Mouse (Mus musculus): ENCODE measurements around the gene Dlgap3. TPM values are rescaled to one million over a fixed set of nuclear protein-coding genes. Genes with fewer than 3 reads are reported as not detected.

Gene Dlgap3
- polyA plus RNA-seq, 1 experiment from 2014 or later, result 30.8 TPM

GRCm38 (mm10) chr4:127183867-127184266, 14.9 kb downstream of the Dlgap3 start:
- Histone ChIP-seq H3K4me2 (replicated peaks) (no peak overlapping the region), H3K9ac (no peak overlapping the region), H3K4me3 (replicated peaks; ENCODE audit: low read length) (no peak overlapping the region), H3K27ac (no peak overlapping the region), H3K4me1 (replicated peaks; ENCODE audit: control insufficient read depth, insufficient read depth, low read length) (peaks cover 19% of the 10 kb centered on the region), H3K36me3 (replicated peaks; ENCODE audit: control insufficient read depth, insufficient read depth) (no peaks in the 10 kb centered on the region), H3K9me3 (ENCODE audit: control insufficient read depth, low read length) (no peaks in the 10 kb centered on the region), H3K27me3 (ENCODE audit: control insufficient read depth, insufficient read depth, low read length) (no peaks in the 10 kb centered on the region)
- ATAC-seq (ENCODE audit: low FRiP score) (no peak), DNase-seq (ENCODE audit: low spot score) (no peak)
- 85% methylated on average over 5 of the region's 5 CpGs for WGBS

- DNase-seq (ENCODE audit: low spot score) (no peak), ATAC-seq (ENCODE audit: low FRiP score) (no peak)
- H3K9ac ChIP-seq, result no peak overlapping the region
- WGBS, result 90% methylated on average over 6 of the region's 6 CpGs
- H3K4me1 ChIP-seq (replicated peaks; ENCODE audit: control insufficient read depth, insufficient read depth, low read length), result peaks cover 28% of the 10 kb centered on the region
- no peak overlapping the region for H3K27ac ChIP-seq
- H3K4me2 ChIP-seq (replicated peaks), result no peak overlapping the region
- no peaks in the 10 kb centered on the region for H3K27me3 ChIP-seq (ENCODE audit: control insufficient read depth, insufficient read depth, low read length)
- H3K4me3 ChIP-seq (replicated peaks; ENCODE audit: low read length), result no peak overlapping the region
- H3K9me3 ChIP-seq (ENCODE audit: control insufficient read depth, low read length), result no peaks in the 10 kb centered on the region
- H3K36me3 ChIP-seq (replicated peaks; ENCODE audit: control insufficient read depth, insufficient read depth), result peaks cover 14% of the 10 kb centered on the region; the same call in 1 of the 2 replicates
Measured at GRCm38 (mm10) chr4:127190921-127191320, 21.9 kb downstream of the Dlgap3 start.

- Histone ChIP-seq H3K9me3 (ENCODE audit: control insufficient read depth, low read length) (no peaks in the 10 kb centered on the region), H3K27me3 (ENCODE audit: control insufficient read depth, insufficient read depth, low read length) (no peaks in the 10 kb centered on the region), H3K36me3 (replicated peaks; ENCODE audit: control insufficient read depth, insufficient read depth) (peaks cover 16% of the 10 kb centered on the region; the same call in 1 of the 2 replicates), H3K4me1 (replicated peaks; ENCODE audit: control insufficient read depth, insufficient read depth, low read length) (peaks cover 28% of the 10 kb centered on the region), H3K27ac (peak overlapping the region; percentile 56; the same call in 1 of the 2 replicates), H3K4me2 (replicated peaks) (no peak overlapping the region), H3K9ac (no peak overlapping the region), H3K4me3 (replicated peaks; ENCODE audit: low read length) (no peak overlapping the region)
- WGBS, result 57% methylated on average over 8 of the region's 8 CpGs
- ATAC-seq (ENCODE audit: low FRiP score), result no peak
- no peak for DNase-seq (ENCODE audit: low spot score)
Measured at GRCm38 (mm10) chr4:127192704-127193103, 23.7 kb downstream of the Dlgap3 start.

GRCm38 (mm10) chr4:127193378-127194155, 24.6 kb downstream of the Dlgap3 start:
- DNase-seq (ENCODE audit: low spot score), result no peak
- WGBS, result 64% methylated on average over 14 of the region's 14 CpGs
- no peak overlapping the region for H3K4me2 ChIP-seq (replicated peaks)
- H3K36me3 ChIP-seq (replicated peaks; ENCODE audit: control insufficient read depth, insufficient read depth), result peaks cover 16% of the 10 kb centered on the region; the same call in 1 of the 2 replicates
- H3K27ac ChIP-seq, result peak overlapping the region; percentile 56
- H3K4me3 ChIP-seq (replicated peaks; ENCODE audit: low read length), result no peak overlapping the region
- peaks cover 28% of the 10 kb centered on the region for H3K4me1 ChIP-seq (replicated peaks; ENCODE audit: control insufficient read depth, insufficient read depth, low read length)
- H3K9me3 ChIP-seq (ENCODE audit: control insufficient read depth, low read length), result no peaks in the 10 kb centered on the region
- H3K9ac ChIP-seq, result no peak overlapping the region
- no peaks in the 10 kb centered on the region for H3K27me3 ChIP-seq (ENCODE audit: control insufficient read depth, insufficient read depth, low read length)
- no peak for ATAC-seq (ENCODE audit: low FRiP score)

GRCm38 (mm10) chr4:127194477-127195269, 25.7 kb downstream of the Dlgap3 start:
- peaks cover 28% of the 10 kb centered on the region for H3K4me1 ChIP-seq (replicated peaks; ENCODE audit: control insufficient read depth, insufficient read depth, low read length)
- peaks cover 16% of the 10 kb centered on the region; the same call in 1 of the 2 replicates for H3K36me3 ChIP-seq (replicated peaks; ENCODE audit: control insufficient read depth, insufficient read depth)
- no peak overlapping the region for H3K4me2 ChIP-seq (replicated peaks)
- ATAC-seq (ENCODE audit: low FRiP score), result no peak
- 0 out of 2 replicates have a peak overlapping the region, but pooled peaks have one; percentile 56 for H3K27ac ChIP-seq
- H3K4me3 ChIP-seq (replicated peaks; ENCODE audit: low read length), result no peak overlapping the region
- H3K9ac ChIP-seq, result no peak overlapping the region
- no peaks in the 10 kb centered on the region for H3K9me3 ChIP-seq (ENCODE audit: control insufficient read depth, low read length)
- no peaks in the 10 kb centered on the region for H3K27me3 ChIP-seq (ENCODE audit: control insufficient read depth, insufficient read depth, low read length)
- 68% methylated on average over 25 of the region's 25 CpGs for WGBS
- no peak for DNase-seq (ENCODE audit: low spot score)

- DNase-seq (ENCODE audit: low spot score) (no peak), ATAC-seq (ENCODE audit: low FRiP score) (no peak)
- H3K4me3 ChIP-seq (replicated peaks; ENCODE audit: low read length), result no peak overlapping the region
- H3K27ac ChIP-seq, result no peak overlapping the region
- no peak overlapping the region for H3K9ac ChIP-seq
- no peaks in the 10 kb centered on the region for H3K9me3 ChIP-seq (ENCODE audit: control insufficient read depth, low read length)
- no peak overlapping the region for H3K4me2 ChIP-seq (replicated peaks)
- WGBS, result 28% methylated on average over 6 of the region's 6 CpGs
- H3K27me3 ChIP-seq (ENCODE audit: control insufficient read depth, insufficient read depth, low read length), result no peaks in the 10 kb centered on the region
- H3K36me3 ChIP-seq (replicated peaks; ENCODE audit: control insufficient read depth, insufficient read depth), result peaks cover 20% of the 10 kb centered on the region; the same call in 1 of the 2 replicates
- peaks cover 12% of the 10 kb centered on the region for H3K4me1 ChIP-seq (replicated peaks; ENCODE audit: control insufficient read depth, insufficient read depth, low read length)
Measured at GRCm38 (mm10) chr4:127198609-127199008, 29.6 kb downstream of the Dlgap3 start.

- no peak overlapping the region for H3K27ac ChIP-seq
- ATAC-seq (ENCODE audit: low FRiP score) (no peak), DNase-seq (ENCODE audit: low spot score) (no peak)
- H3K4me3 ChIP-seq (replicated peaks; ENCODE audit: low read length), result no peak overlapping the region
- H3K27me3 ChIP-seq (ENCODE audit: control insufficient read depth, insufficient read depth, low read length), result no peaks in the 10 kb centered on the region
- 0 out of 2 replicates have a peak, but pooled peaks cover 4% of the 10 kb centered on the region for H3K4me1 ChIP-seq (replicated peaks; ENCODE audit: control insufficient read depth, insufficient read depth, low read length)
- peaks cover 23% of the 10 kb centered on the region; the same call in 1 of the 2 replicates for H3K36me3 ChIP-seq (replicated peaks; ENCODE audit: control insufficient read depth, insufficient read depth)
- WGBS, result 63% methylated on average over 12 of the region's 12 CpGs
- H3K4me2 ChIP-seq (replicated peaks), result no peak overlapping the region
- no peaks in the 10 kb centered on the region for H3K9me3 ChIP-seq (ENCODE audit: control insufficient read depth, low read length)
- no peak overlapping the region for H3K9ac ChIP-seq
Measured at GRCm38 (mm10) chr4:127199406-127199805, 30.4 kb downstream of the Dlgap3 start.

GRCm38 (mm10) chr4:127200164-127200722, 31.2 kb downstream of the Dlgap3 start:
- Histone ChIP-seq H3K9ac (no peak overlapping the region), H3K4me1 (replicated peaks; ENCODE audit: control insufficient read depth, insufficient read depth, low read length) (no peaks in the 10 kb centered on the region), H3K36me3 (replicated peaks; ENCODE audit: control insufficient read depth, insufficient read depth) (peaks cover 19% of the 10 kb centered on the region; the same call in 1 of the 2 replicates), H3K4me2 (replicated peaks) (no peak overlapping the region), H3K27me3 (ENCODE audit: control insufficient read depth, insufficient read depth, low read length) (no peaks in the 10 kb centered on the region), H3K9me3 (ENCODE audit: control insufficient read depth, low read length) (no peaks in the 10 kb centered on the region), H3K27ac (no peak overlapping the region), H3K4me3 (replicated peaks; ENCODE audit: low read length) (no peak overlapping the region)
- 91% methylated on average over 12 of the region's 12 CpGs for WGBS
- ATAC-seq (ENCODE audit: low FRiP score) (no peak), DNase-seq (ENCODE audit: low spot score) (no peak)

Data from hindbrain, embryonic 14.5 days (tissue).